Mouse (Mus musculus) cerebellum, adult 2 months (tissue): ENCODE measurements around the gene Psmd7.
A peak's percentile ranks its signal among the peaks of the same experiment; 100 is the strongest.

Experiments
- CTCF ChIP-seq: fragments of 200-500 bp; IDR thresholded peaks from 2 replicates; pipeline ENCODE4 v1.5.1; 2011; ENCODE audit warnings: low read depth, mild to moderate bottlenecking, control low read depth, low read length, moderate library complexity, borderline replicate concordance; ENCODE audit not compliant: insufficient read depth
- POLR2A ChIP-seq: fragments of 200-500 bp; IDR thresholded peaks from 2 replicates; pipeline ENCODE4 v1.6.1; 2011; ENCODE audit warnings: low read length, control low read depth, borderline replicate concordance; ENCODE audit not compliant: insufficient read depth

DNA sequence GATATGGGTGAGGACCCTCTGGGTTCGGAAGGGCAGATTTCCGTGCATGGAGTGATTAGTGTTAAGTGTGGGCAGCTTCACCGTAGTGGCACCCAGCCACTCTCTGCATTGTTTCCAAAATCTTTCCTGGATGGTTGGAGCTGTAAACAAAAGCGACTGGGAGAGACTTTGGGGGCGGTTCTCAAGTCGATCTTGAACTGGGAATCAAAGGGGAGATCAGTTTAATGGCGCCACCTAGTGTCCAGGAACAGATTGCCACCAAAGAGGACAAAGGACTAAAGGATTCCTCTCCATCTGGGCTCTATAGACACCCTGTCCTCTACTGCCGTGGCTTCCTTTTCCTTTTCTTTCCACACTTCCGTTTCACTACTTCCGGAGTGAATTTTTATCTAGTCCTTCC is 11.6 kb downstream of the Psmd7 start:
- peak; percentile 72 for TF ChIP-seq CTCF
- TF ChIP-seq POLR2A: no peak
